Mouse (Mus musculus): ENCODE data around the gene Vim.

The Vim gene

DNA sequence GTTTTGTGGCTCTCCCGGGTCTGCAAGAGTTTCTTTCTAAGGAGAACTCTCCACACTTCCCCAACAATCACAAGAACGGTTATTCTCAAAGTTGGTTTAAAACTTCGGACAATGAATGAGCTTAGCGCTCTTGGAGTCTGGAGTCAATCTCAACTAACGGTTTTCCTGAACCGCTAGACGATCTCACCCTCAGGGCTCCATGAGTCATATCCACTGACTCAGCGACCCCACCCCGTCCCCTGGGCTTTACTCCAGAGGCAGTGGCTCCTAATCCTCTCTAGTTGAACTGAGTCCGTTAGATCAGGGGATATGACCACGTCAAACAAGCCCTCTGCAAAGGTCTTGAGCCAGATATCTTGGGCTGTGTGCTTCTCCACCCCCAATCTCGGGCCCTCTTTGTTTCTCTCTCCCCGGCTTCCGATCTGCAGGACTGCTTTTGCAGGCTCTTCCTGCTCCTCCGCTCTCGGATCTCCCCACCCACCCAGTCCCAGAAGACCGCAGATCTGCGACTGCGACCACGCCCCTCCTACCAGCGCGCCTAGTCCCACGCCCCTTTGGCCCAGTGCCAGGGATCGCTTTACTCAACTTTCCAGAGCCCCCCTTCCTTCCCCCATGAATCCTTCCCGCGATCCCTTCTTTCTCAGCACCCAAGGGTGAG lies at the start of gene Vim:
Gene Vim, plus strand, starts transcription at position 520 of the 658 bp plus-strand sequence.
- in situ Hi-C loops (cut with MboI, MseI) = loop anchor here (5.0 to 25.0 kb wide), 2 partner anchors 156 to 1161 kb away; partner anchors contain the start of gene Mindy3

DNA sequence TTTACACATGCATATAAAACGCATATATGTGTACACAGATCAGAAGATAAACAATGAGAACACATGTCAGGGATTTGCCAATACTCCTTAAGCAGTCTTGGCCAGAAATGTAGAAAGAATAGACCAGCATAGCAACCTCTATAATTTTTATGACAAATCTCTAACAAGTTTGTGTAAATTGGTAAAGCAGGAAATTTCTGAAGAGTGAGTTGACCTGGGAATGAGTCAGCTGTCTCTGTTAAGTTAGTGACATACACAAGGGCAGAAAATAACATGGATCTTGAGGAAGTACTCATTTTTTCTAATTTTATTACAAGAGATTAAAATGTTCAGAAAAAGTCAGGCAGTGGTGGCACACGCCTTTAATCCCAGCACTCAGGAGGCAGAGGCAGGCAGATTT lies 47.5 kb upstream of the Vim start:
- in situ Hi-C loops (cut with MboI, MseI) = no loop called here

DNA sequence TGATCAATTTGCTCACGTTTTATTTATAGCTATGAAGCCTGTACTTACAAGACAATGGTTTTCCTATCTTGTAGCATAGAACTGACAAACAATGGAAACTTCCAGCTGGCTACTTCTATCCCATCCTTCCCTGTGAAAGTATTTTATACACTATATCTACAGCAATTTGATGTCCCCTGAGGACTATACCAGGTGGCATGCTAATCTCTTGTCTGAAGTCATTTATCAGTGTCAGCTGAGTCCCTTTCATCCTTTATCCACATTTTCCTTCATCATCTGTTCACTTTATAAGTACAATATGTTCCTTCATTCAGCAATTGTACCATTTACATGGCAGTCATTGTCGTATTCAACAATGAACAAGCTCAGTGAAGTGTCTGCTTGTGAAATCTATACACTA lies 46.6 kb upstream of the Vim start:
- in situ Hi-C loops (cut with MboI, MseI) = no loop called here

- in situ Hi-C loops (cut with MboI, MseI) = no loop called here
Observed at GRCm38 (mm10) chr2:13527531-13527930, 46.2 kb upstream of the Vim start.

DNA sequence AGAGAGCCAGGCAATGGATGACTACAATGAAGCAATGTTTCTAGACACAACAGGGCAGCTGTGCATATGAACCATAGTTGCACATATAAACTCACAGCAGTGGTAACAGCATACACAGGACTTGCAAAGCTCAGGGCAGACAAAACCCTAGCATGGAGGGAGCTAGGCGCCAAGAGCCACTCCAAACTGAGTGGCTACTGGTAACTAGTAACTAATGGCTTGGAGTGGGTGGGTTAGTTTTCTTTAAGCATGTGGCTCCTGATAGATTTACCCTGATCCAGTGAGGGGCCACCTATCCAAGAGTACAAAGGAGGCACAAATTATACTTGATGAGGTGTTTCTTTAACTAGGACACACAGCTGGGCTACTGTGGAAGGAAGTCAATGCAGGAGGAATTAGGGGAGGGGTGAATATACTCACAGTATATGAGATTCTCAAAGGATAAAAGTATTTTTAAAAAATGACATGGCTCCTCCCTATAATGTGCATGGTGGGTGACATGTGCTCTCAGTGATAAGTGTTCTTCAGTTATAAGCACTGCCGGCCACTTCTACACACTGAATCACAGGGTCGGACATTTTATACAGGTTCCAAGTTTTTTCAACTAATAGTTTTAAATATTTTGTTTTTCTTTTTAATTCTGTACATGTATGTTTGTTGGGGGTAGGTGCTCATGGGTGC lies 44.3 kb upstream of the Vim start:
- in situ Hi-C loops (cut with MboI, MseI) = no loop called here

GRCm38 (mm10) chr2:13530639-13531038 lies 43.1 kb upstream of the Vim start:
- in situ Hi-C loops (cut with MboI, MseI) = no loop called here

GRCm38 (mm10) chr2:13536747-13537146 lies 37.0 kb upstream of the Vim start:
- in situ Hi-C loops (cut with MboI, MseI) = loop anchor here (5.0 kb wide), 1 partner anchor 34 kb away; no protein-coding TSS in a partner anchor

GRCm38 (mm10) chr2:13537733-13538132 lies 36.0 kb upstream of the Vim start:
- in situ Hi-C loops (cut with MboI, MseI) = loop anchor here (5.0 kb wide), 1 partner anchor 35 kb away; no protein-coding TSS in a partner anchor

DNA sequence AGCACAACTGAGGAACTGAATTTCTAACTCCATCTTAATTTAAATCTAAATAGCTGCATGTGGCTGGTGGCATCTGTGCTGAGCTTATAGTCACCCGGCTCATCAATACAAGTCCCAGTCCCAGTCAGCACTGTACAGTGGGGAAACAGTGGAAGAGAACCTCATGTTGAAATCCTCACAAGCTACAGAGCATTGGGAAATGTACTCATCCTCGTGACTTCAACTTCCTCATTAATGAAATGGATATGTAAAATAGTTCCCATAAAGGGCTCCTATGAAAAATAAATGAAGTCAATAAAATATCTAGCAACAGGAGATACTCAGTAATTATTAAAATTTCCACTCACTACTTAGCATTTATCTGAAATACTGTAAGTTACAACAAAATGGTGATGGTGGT lies 35.5 kb upstream of the Vim start:
- in situ Hi-C loops (cut with MboI, MseI) = loop anchor here (5.0 kb wide), 1 partner anchor 36 kb away; no protein-coding TSS in a partner anchor

- in situ Hi-C loops (cut with MboI, MseI) = loop anchor here (5.0 kb wide), 1 partner anchor 37 kb away; no protein-coding TSS in a partner anchor
Observed at GRCm38 (mm10) chr2:13538704-13539377, 34.9 kb upstream of the Vim start.

GRCm38 (mm10) chr2:13539860-13540259 lies 33.9 kb upstream of the Vim start:
- in situ Hi-C loops (cut with MboI, MseI) = loop anchor here (5.0 to 10.0 kb wide), 2 partner anchors 38 to 145 kb away; no protein-coding TSS in a partner anchor

GRCm38 (mm10) chr2:13543519-13544124 lies 30.1 kb upstream of the Vim start:
- in situ Hi-C loops (cut with MboI, MseI) = loop anchor here (10.0 kb wide), 1 partner anchor 149 kb away; no protein-coding TSS in a partner anchor

- in situ Hi-C loops (cut with MboI, MseI) = loop anchor here (10.0 kb wide), 1 partner anchor 150 kb away; no protein-coding TSS in a partner anchor
Observed at GRCm38 (mm10) chr2:13544193-13544824, 29.4 kb upstream of the Vim start, which contains the start of gene Trdmt1. Gene Trdmt1, minus strand, starts transcription at chr2:13544668.

- in situ Hi-C loops (cut with MboI, MseI) = loop anchor here (10.0 kb wide), 1 partner anchor 154 kb away; no protein-coding TSS in a partner anchor
Observed at GRCm38 (mm10) chr2:13548749-13549148, 25.0 kb upstream of the Vim start.

- in situ Hi-C loops (cut with MboI, MseI) = loop anchor here (25.0 kb wide), 1 partner anchor 1142 kb away; the partner anchor contains the start of gene Mindy3
Observed at GRCm38 (mm10) chr2:13553966-13554365, 19.8 kb upstream of the Vim start.

GRCm38 (mm10) chr2:13556239-13556638 lies 17.5 kb upstream of the Vim start:
- in situ Hi-C loops (cut with MboI, MseI) = loop anchor here (25.0 kb wide), 1 partner anchor 1144 kb away; the partner anchor contains the start of gene Mindy3

- in situ Hi-C loops (cut with MboI, MseI) = loop anchor here (25.0 kb wide), 1 partner anchor 1145 kb away; the partner anchor contains the start of gene Mindy3
Observed at GRCm38 (mm10) chr2:13557145-13558030, 16.3 kb upstream of the Vim start.

- in situ Hi-C loops (cut with MboI, MseI) = loop anchor here (25.0 kb wide), 1 partner anchor 1146 kb away; the partner anchor contains the start of gene Mindy3
Observed at GRCm38 (mm10) chr2:13558607-13559262, 15.0 kb upstream of the Vim start.

DNA sequence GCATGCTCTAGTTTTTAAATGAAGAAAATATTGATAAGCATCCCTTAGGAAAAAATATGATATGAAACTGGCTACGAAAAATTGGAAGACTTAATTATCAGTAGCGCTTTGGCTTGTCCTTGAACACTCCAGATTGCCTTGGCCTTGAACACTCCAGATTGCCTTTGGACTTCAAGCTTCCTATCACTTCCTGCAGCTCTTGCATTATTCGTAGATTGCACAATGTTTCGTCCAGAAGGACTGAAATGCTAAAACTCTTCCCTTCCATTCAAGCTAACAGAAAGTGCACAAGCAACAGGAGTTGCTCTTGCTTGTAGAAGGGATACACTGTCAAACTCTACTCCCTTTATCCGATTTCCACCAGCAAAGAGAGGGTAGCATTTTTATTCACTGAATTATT lies 14.4 kb upstream of the Vim start:
- in situ Hi-C loops (cut with MboI, MseI) = loop anchor here (25.0 kb wide), 1 partner anchor 1147 kb away; the partner anchor contains the start of gene Mindy3
